Mouse (Mus musculus): ENCODE results near the gene Erp27. TPM values are rescaled to one million over a fixed set of nuclear protein-coding genes. Genes with fewer than 3 reads are reported as not detected.

Gene Erp27
- polyA plus RNA-seq, 1 experiment from 2014 or later, result not detected

DNA sequence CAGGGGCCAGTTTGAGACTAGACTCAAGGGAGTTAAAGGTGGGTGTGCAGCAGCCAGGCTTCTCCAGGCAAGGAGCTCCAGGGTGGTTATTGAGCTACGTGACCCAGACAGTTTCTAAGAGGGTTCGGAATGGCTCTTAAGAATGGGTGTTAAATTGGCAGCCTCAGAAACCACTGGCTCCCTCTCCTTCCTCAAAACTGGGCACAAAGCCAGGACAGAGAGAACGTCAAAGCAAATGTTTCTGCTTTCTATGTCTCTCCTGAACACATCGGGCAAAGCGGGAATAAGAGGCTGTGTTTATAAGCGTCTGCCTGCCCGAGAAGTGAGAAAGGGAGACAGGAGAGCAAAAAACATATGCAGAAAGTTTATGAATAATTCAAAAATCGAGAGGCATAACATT lies 47.4 kb downstream of the Erp27 start:
- 82% methylated on average over 8 of the region's 8 CpGs for WGBS
- H3K4me1 ChIP-seq, result peaks cover 7% of the 10 kb centered on the region
- H3K27me3 ChIP-seq (replicated peaks; ENCODE audit: low read depth, poor library complexity, severe bottlenecking), result no peaks in the 10 kb centered on the region
- H3K36me3 ChIP-seq (replicated peaks), result no peaks in the 10 kb centered on the region
- H3K9me3 ChIP-seq, result no peaks in the 10 kb centered on the region
- no peak overlapping the region for H3K27ac ChIP-seq (replicated peaks)
- no peak for DNase-seq (ENCODE audit: low spot score)
- H3K4me3 ChIP-seq, result no peak overlapping the region

DNA sequence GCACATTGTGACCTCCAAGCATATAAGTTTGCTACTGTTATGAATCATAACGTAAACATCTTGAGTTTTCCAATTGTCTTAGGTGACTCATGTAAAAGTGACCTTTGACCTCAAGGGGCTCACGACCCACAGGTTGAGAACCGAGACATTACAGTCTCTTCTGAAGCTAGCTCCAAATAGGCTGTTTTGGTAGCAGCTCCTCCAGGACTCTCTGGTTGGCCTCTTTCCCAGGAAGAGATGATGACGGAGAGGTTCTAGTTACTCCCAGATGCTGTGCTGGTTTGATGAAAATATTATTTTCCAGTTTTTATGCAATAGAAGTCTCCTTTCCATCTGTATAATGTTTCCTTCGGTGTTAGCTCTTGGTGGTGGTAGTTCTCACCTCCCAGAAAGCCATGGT lies 53.1 kb downstream of the Erp27 start:
- no peak overlapping the region for H3K27ac ChIP-seq (replicated peaks)
- H3K27me3 ChIP-seq (replicated peaks; ENCODE audit: low read depth, poor library complexity, severe bottlenecking), result no peaks in the 10 kb centered on the region
- no peaks in the 10 kb centered on the region for H3K9me3 ChIP-seq
- H3K4me3 ChIP-seq, result no peak overlapping the region
- DNase-seq (ENCODE audit: low spot score), result no peak
- H3K36me3 ChIP-seq (replicated peaks), result no peaks in the 10 kb centered on the region
- WGBS, result 84% methylated on average over 5 of the region's 5 CpGs
- no peaks in the 10 kb centered on the region for H3K4me1 ChIP-seq

DNA sequence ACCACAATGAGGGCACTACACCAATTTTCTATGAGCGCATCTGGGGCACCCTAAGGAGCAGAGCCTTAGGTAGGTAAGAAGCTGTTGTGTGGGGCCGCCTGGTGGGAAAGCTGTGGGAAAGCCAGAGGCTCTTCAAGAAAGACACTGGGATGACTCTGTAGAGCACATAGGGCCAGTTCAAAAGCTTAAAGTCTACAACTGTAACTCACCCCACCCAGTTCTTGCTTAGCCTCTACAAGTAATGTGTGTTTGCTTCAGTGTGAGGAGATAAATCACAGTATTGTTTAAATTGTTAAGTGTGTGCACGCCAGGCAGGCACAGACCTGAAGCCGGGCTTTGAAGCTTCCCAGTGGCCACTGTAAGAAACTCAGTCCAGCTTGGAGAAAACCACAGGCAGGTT lies 55.8 kb downstream of the Erp27 start:
- Histone ChIP-seq H3K4me3 (no peak overlapping the region), H3K27me3 (replicated peaks; ENCODE audit: low read depth, poor library complexity, severe bottlenecking) (no peaks in the 10 kb centered on the region), H3K36me3 (replicated peaks) (no peaks in the 10 kb centered on the region), H3K27ac (replicated peaks) (no peak overlapping the region), H3K9me3 (no peaks in the 10 kb centered on the region), H3K4me1 (no peaks in the 10 kb centered on the region)
- no peak for DNase-seq (ENCODE audit: low spot score)
- WGBS, result 83% methylated on average over 4 of the region's 4 CpGs

DNA sequence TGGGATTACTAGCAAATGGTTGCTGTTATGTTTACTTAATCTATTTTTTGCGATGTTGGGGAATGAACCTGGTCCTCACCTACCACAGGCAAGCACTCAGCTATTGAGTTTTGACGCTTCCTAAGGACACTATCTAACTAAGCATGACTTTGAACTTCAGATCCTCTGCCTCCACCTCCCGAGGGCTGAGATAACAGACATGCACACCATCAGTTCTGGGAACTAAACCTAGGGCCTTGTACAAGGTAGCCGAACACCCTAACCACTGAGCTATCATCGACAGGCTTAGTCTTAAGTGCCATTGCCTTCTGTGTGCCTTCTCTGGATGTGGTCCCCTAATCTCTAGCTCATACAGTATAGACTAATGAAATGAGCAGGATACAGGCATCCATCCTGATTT lies 56.6 kb downstream of the Erp27 start:
- 92% methylated on average over 5 of the region's 5 CpGs for WGBS
- H3K27ac ChIP-seq (replicated peaks), result no peak overlapping the region

DNA sequence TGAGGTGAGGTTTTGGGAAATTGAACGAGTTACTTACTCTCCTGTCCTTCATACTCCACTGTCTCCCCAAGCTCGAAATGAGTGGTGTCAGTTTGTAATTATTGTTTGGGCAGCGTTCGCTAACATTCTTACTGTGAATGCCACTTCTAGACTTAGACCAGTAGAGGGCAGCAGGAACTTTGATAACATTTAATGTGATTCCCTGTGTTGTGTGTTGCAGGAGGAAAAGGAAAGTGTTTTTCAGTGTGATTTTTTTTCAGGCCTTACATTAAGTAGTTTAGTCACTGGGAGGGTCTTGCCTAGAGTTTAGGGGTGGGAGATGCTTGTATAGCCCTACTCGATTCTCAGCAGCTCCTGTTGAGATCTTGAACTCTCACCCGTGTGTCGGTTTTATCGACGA lies 61.0 kb downstream of the Erp27 start:
- Histone ChIP-seq H3K36me3 (replicated peaks) (no peaks in the 10 kb centered on the region), H3K27me3 (replicated peaks; ENCODE audit: low read depth, poor library complexity, severe bottlenecking) (no peaks in the 10 kb centered on the region), H3K27ac (replicated peaks) (no peak overlapping the region; the same call in 1 of the 2 replicates), H3K4me3 (no peak overlapping the region), H3K9me3 (no peaks in the 10 kb centered on the region), H3K4me1 (peaks cover 19% of the 10 kb centered on the region)
- DNase-seq (ENCODE audit: low spot score), result no peak
- 52% methylated on average over 9 of the region's 9 CpGs for WGBS

More for the DNA sequence above, 56.6 kb downstream of the Erp27 start:
- H3K27me3 ChIP-seq (replicated peaks; ENCODE audit: low read depth, poor library complexity, severe bottlenecking), result no peaks in the 10 kb centered on the region
- no peaks in the 10 kb centered on the region for H3K9me3 ChIP-seq
- DNase-seq (ENCODE audit: low spot score), result no peak
- no peaks in the 10 kb centered on the region for H3K36me3 ChIP-seq (replicated peaks)
- no peak overlapping the region for H3K4me3 ChIP-seq
- H3K4me1 ChIP-seq, result no peaks in the 10 kb centered on the region

DNA sequence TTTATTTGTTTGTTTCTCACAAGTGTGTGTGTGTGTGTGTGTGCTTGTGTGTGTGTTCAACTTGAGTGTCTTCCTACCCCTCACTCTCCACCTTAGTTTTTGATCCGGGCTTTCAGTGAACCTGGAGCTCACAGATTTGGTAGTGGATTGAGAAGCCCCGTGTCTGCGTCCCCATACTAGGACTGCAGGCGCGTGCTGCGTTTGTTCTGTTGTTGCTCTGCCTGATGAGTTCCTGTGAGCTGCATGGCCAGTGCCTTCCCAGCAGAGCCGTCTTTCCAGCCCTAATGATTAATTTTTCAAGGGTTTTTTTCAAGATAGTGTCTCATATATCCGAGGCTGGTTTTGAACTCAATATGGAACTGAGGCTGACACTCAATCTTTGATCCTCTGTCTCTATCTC lies 63.6 kb downstream of the Erp27 start:
- Histone ChIP-seq H3K36me3 (replicated peaks) (no peaks in the 10 kb centered on the region), H3K4me3 (no peak overlapping the region), H3K27ac (replicated peaks) (peak overlapping the region; percentile 75; the same call in 1 of the 2 replicates), H3K27me3 (replicated peaks; ENCODE audit: low read depth, poor library complexity, severe bottlenecking) (no peaks in the 10 kb centered on the region), H3K9me3 (no peaks in the 10 kb centered on the region), H3K4me1 (peaks cover 30% of the 10 kb centered on the region)
- DNase-seq (ENCODE audit: low spot score), result no peak
- 75% methylated on average over 8 of the region's 8 CpGs for WGBS

DNA sequence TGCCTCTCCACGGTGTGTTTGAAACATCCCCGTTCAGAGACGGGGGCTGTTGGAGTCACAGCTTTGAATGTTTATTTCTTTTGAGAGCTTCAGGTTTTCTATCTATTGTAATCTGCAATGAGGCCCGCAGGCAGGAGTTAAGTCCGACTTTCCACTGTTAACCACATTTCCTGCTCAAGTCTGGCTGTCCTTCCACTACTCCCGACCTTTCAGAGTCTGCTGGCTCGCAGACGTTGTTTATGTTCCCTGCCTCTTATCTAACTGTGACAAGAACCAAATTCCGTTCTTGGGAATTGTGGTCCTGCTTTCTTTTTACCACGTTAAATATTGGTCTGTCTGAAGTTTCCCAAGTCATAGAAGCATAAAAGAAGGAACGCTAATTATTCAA lies 64.1 kb downstream of the Erp27 start:
- peak overlapping the region; percentile 75 for H3K27ac ChIP-seq (replicated peaks)
- 39% methylated on average over 11 of the region's 11 CpGs for WGBS
- DNase-seq (ENCODE audit: low spot score), result no peak
- H3K9me3 ChIP-seq, result no peaks in the 10 kb centered on the region
- no peaks in the 10 kb centered on the region for H3K27me3 ChIP-seq (replicated peaks; ENCODE audit: low read depth, poor library complexity, severe bottlenecking)
- peaks cover 35% of the 10 kb centered on the region for H3K4me1 ChIP-seq
- H3K36me3 ChIP-seq (replicated peaks), result no peaks in the 10 kb centered on the region
- peak overlapping the region; percentile 34; the same call in 1 of the 2 replicates for H3K4me3 ChIP-seq

Other genes starting within 250 kb of the Erp27 start
- 0.11 TPM in 2 replicates for gene Gucy2c, start 140.4 kb downstream of the Erp27 start, polyA plus RNA-seq (2016; fragmentation: Nextera tagmentation; extraction: Ambion mirVana)
- gene Hist4h4, start 117.8 kb downstream of the Erp27 start, polyA plus RNA-seq (2016; fragmentation: Nextera tagmentation; extraction: Ambion mirVana), result 0.47 and 0.64 TPM in 2 replicates
- 86.6 and 91.3 TPM in 2 replicates for gene H2afj, start 113.9 kb downstream of the Erp27 start, polyA plus RNA-seq (2016; fragmentation: Nextera tagmentation; extraction: Ambion mirVana)
- gene BC049715, start 94.6 kb downstream of the Erp27 start, polyA plus RNA-seq (2016; fragmentation: Nextera tagmentation; extraction: Ambion mirVana), result 1.3 and 2.1 TPM in 2 replicates
- 163 and 165 TPM in 2 replicates for gene Wbp11, start 93.9 kb downstream of the Erp27 start, polyA plus RNA-seq (2016; fragmentation: Nextera tagmentation; extraction: Ambion mirVana)
- not detected in 2 replicates for gene Smco3, start 86.7 kb downstream of the Erp27 start, polyA plus RNA-seq (2016; fragmentation: Nextera tagmentation; extraction: Ambion mirVana)
- 2.2 and 2.6 TPM in 2 replicates for gene Art4, start 64.4 kb downstream of the Erp27 start, polyA plus RNA-seq (2016; fragmentation: Nextera tagmentation; extraction: Ambion mirVana)
- 3.5 and 4.2 TPM in 2 replicates for gene Mgp, start 46.4 kb downstream of the Erp27 start, polyA plus RNA-seq (2016; fragmentation: Nextera tagmentation; extraction: Ambion mirVana)
- gene Pde6h, start 1.7 kb upstream of the Erp27 start, polyA plus RNA-seq (2016; fragmentation: Nextera tagmentation; extraction: Ambion mirVana), result not detected in 2 replicates
- 32.1 and 39.3 TPM in 2 replicates for gene Arhgdib, start 19.7 kb upstream of the Erp27 start, polyA plus RNA-seq (2016; fragmentation: Nextera tagmentation; extraction: Ambion mirVana)
- gene Rerg, start 248.3 kb upstream of the Erp27 start, polyA plus RNA-seq (2016; fragmentation: Nextera tagmentation; extraction: Ambion mirVana), result 3.3 and 3.6 TPM in 2 replicates